Mouse (Mus musculus) thymus, postnatal 14 days (tissue): ENCODE data around the gene Icam1.

ENCODE experiments used
- DNase-seq: peaks from one replicate; pipeline ENCODE4 v3.0.0; 2021

The Icam1 gene

DNA sequence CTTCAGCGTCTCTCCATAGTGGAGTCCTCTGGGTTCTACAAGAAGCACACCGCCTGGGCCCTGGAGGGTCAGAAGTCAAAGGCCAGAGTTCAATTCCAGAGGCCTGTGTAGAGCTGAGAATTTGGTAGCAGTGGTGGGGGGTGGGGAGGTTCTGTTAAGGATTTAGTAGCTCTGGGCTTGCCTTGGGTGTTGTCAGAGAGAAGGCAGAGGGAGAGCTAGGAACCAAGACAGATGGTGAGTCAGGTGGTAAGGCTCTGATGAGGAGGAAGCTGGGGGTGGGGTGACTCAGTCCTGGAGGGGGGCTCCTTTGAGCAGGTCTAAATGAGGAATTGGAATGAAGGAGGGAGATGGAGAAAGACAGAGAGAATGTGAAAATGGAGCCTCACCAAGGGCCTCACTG is 47.1 kb downstream of the Icam1 start:
- no peak for DNase-seq

DNA sequence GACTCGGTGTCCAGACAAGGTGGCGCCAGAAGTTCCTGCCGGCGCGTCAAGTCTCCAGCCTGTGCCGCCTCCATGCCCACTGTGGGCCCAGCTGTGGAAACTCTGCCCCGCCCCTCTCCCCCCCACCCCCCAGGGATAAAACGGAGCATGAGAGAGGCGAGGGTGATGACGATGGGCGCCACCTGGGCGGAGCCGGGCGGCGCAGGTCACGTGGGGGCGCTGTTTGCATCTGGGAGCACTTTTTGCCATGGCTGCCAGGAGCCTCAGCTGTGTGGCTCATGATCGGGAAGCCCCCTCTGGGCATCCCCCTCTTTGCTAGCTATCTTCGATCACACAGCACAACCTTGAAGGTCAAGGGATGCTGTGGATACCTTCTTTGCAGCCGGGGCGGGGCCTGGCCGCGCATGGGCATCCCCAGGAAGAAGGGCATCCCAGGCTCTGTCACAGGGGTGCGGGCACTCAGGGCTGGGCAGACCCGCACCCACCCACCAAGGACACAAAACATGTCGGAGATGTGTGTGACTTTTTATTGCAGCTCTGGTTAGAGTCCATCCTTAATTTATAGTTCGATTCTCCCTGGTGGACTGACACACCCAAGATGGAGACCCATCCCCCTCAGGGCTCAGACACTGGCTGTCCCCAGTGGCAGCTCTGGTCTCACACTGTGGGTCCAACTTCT is 51.4 kb downstream of the Icam1 start, which contains the start of gene Zglp1:
Gene Zglp1 (minus strand): TSS at position 88 of the 679 bp plus-strand sequence.
- DNase-seq, result no peak

DNA sequence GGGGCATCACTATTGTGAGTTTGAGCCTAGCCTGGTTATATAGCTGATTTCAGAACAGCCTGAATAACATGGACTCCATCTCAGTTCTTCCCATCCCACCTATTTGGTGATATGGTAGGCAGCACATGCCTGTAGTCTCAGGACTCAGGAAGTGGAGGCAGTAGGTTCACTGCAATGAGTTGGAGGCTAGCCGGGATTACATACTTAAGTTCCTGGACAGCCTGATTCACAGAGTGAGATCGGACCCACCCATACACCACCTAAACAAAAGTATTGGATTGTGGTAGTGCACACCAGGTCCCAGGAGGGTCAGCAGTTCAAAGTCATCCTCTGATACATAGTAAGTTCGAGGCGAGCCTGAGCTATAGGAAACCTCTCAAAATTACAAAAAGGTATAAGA is 56.9 kb downstream of the Icam1 start:
- DNase-seq, result no peak

DNA sequence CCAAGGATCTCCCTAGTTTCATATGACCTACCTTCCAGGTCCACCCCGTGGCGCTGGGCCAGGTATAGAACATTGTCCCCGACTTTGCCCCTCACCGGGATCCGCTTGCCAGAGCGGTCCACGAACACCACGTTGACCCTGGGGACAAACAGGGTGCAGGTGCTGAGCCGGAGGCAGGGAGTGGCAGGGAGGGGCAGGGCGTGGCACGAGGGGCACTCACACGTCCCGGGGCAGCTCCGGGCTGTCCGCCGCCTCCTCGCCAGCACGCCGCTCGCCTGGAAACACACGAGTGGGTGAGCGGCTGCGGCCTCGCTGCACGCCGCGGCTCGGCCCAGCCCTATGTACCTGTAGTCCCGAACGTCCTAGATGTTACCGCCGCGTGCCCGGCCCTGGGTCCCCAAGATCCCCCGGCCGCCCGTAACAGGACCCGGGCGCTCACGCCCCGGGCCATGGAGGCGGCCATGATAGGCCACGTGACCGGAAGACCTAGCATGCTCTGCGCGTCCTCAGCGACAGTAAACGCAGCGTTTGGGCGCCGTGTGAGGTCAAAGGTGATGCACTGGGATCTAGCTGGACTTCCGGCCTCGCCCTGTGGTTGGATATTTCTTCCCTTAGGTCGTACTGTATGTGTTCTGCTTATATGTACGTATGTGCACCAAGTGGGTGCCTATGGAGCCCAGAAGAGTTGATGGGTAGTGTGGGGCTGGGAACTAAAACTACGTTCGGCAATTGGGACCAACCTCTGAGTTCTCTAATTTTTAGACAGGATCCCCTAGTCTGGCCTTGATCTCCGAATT is 57.5 kb downstream of the Icam1 start, which contains the start of the genes Gm49373 and Fdx1l:
Gene Gm49373 (minus strand): TSS at position 53 of the 797 bp plus-strand sequence.
Gene Fdx1l (minus strand): TSS at position 571 of the 797 bp plus-strand sequence.
- peak; percentile 85 for DNase-seq

DNA sequence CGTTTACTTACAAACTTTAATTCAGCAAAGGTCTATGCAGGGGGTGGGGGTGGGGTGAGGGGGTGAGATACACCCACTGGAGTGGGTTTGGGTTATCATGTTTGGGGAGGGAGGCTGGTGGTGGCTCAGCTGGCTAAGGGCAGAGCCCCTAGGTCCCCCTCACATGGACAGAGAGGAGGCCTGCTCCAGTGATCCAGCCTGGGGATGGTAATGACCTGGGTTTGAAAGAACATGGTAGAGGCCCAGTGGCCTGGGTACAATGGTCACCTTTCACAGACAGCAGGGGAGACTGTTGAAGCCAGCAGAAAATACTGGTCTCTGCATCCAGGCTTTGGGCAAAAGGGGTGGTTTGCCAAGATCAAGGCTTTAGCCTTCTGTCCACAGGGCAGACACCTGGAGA is 58.4 kb downstream of the Icam1 start:
- no peak for DNase-seq

DNA sequence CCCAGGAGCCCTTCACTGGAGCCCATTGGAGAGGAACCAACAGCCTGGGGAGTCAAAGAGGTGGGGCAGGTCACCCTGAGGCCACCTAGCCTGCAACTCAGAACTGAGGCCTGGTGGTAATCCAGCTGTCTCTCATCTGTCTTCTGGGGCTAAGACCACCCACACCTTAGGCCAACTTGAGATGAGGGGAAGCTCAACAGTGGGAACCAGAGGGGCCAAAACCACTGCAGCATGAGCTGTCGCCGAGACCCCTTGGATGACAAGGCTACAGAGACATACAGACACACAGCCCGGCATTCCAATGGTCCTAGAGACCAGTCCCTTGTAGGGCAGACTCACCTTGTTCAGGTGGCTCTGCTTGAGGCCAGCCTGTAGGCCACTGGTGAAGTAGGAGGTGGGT is 59.8 kb downstream of the Icam1 start:
- DNase-seq, result no peak
